Mouse (Mus musculus): ENCODE results near the gene Clcnka.

GRCm38 (mm10) chr4:141353868-141354267 is 44.7 kb downstream of the Clcnka start:
- TF ChIP-seq CTCF (IDR thresholded peaks at IDR 0.05; ENCODE audit: low read depth, low read length) (no peak), POLR2A (IDR thresholded peaks at IDR 0.05; ENCODE audit: borderline replicate concordance, low read depth, low read length) (no peak)
